Mouse (Mus musculus): ENCODE results near the gene Mx1. TPM values are rescaled to one million over a fixed set of nuclear protein-coding genes. Genes with fewer than 3 reads are reported as not detected.

Gene Mx1
- polyA plus RNA-seq, 1 experiment from 2014 or later, result not detected

GRCm38 (mm10) chr16:97466182-97466957, 3.7 kb upstream of the Mx1 start:
- ATAC-seq (ENCODE audit: low FRiP score), result no peak
- 64% methylated on average over 4 of the region's 4 CpGs for WGBS
- no peak overlapping the region for H3K9ac ChIP-seq
- DNase-seq (ENCODE audit: low spot score), result peak; percentile 37
- no peak overlapping the region for H3K27ac ChIP-seq
- no peaks in the 10 kb centered on the region for H3K4me1 ChIP-seq (replicated peaks; ENCODE audit: control insufficient read depth, insufficient read depth, low read length)
- no peaks in the 10 kb centered on the region for H3K27me3 ChIP-seq (ENCODE audit: control insufficient read depth, insufficient read depth, low read length)
- no peak overlapping the region for H3K4me2 ChIP-seq (replicated peaks)
- H3K9me3 ChIP-seq (ENCODE audit: control insufficient read depth, low read length), result no peaks in the 10 kb centered on the region
- no peaks in the 10 kb centered on the region for H3K36me3 ChIP-seq (replicated peaks; ENCODE audit: control insufficient read depth, insufficient read depth)
- no peak overlapping the region for H3K4me3 ChIP-seq (replicated peaks; ENCODE audit: low read length)

- no peak overlapping the region for H3K9ac ChIP-seq
- no peak overlapping the region for H3K4me2 ChIP-seq (replicated peaks)
- DNase-seq (ENCODE audit: low spot score) (no peak), ATAC-seq (ENCODE audit: low FRiP score) (no peak)
- H3K27ac ChIP-seq, result no peak overlapping the region
- no peaks in the 10 kb centered on the region for H3K36me3 ChIP-seq (replicated peaks; ENCODE audit: control insufficient read depth, insufficient read depth)
- 62% methylated on average over 2 of the region's 2 CpGs for WGBS
- H3K4me3 ChIP-seq (replicated peaks; ENCODE audit: low read length), result no peak overlapping the region
- H3K27me3 ChIP-seq (ENCODE audit: control insufficient read depth, insufficient read depth, low read length), result no peaks in the 10 kb centered on the region
- no peaks in the 10 kb centered on the region for H3K9me3 ChIP-seq (ENCODE audit: control insufficient read depth, low read length)
- no peaks in the 10 kb centered on the region for H3K4me1 ChIP-seq (replicated peaks; ENCODE audit: control insufficient read depth, insufficient read depth, low read length)
These were observed 1.4 kb downstream of the Mx1 start for GRCm38 (mm10) chr16:97461271-97461670.

- Histone ChIP-seq H3K4me1 (replicated peaks; ENCODE audit: control insufficient read depth, insufficient read depth, low read length) (no peaks in the 10 kb centered on the region), H3K9me3 (ENCODE audit: control insufficient read depth, low read length) (no peaks in the 10 kb centered on the region), H3K4me2 (replicated peaks) (no peak overlapping the region), H3K36me3 (replicated peaks; ENCODE audit: control insufficient read depth, insufficient read depth) (no peaks in the 10 kb centered on the region), H3K9ac (no peak overlapping the region), H3K27me3 (ENCODE audit: control insufficient read depth, insufficient read depth, low read length) (no peaks in the 10 kb centered on the region), H3K27ac (no peak overlapping the region), H3K4me3 (replicated peaks; ENCODE audit: low read length) (no peak overlapping the region)
- 85% methylated on average over 1 of the region's 1 CpGs for WGBS
- DNase-seq (ENCODE audit: low spot score) (no peak), ATAC-seq (ENCODE audit: low FRiP score) (no peak)
These were observed 2.9 kb downstream of the Mx1 start for GRCm38 (mm10) chr16:97459831-97460230.

- no peaks in the 10 kb centered on the region for H3K9me3 ChIP-seq (ENCODE audit: control insufficient read depth, low read length)
- no peak for DNase-seq (ENCODE audit: low spot score)
- ATAC-seq (ENCODE audit: low FRiP score), result no peak
- no peaks in the 10 kb centered on the region for H3K36me3 ChIP-seq (replicated peaks; ENCODE audit: control insufficient read depth, insufficient read depth)
- H3K9ac ChIP-seq, result no peak overlapping the region
- H3K4me1 ChIP-seq (replicated peaks; ENCODE audit: control insufficient read depth, insufficient read depth, low read length), result no peaks in the 10 kb centered on the region
- H3K4me3 ChIP-seq (replicated peaks; ENCODE audit: low read length), result no peak overlapping the region
- no peak overlapping the region for H3K4me2 ChIP-seq (replicated peaks)
- H3K27me3 ChIP-seq (ENCODE audit: control insufficient read depth, insufficient read depth, low read length), result no peaks in the 10 kb centered on the region
- no peak overlapping the region for H3K27ac ChIP-seq
These were observed 15.3 kb downstream of the Mx1 start for GRCm38 (mm10) chr16:97447386-97447785.

GRCm38 (mm10) chr16:97443670-97444263, 18.9 kb downstream of the Mx1 start:
- H3K4me3 ChIP-seq (replicated peaks; ENCODE audit: low read length), result no peak overlapping the region
- no peak overlapping the region for H3K27ac ChIP-seq
- H3K36me3 ChIP-seq (replicated peaks; ENCODE audit: control insufficient read depth, insufficient read depth), result no peaks in the 10 kb centered on the region
- H3K9ac ChIP-seq, result no peak overlapping the region
- H3K4me2 ChIP-seq (replicated peaks), result no peak overlapping the region
- DNase-seq (ENCODE audit: low spot score) (peak; percentile 74), ATAC-seq (ENCODE audit: low FRiP score) (no peak)
- 56% methylated on average over 14 of the region's 14 CpGs for WGBS
- H3K9me3 ChIP-seq (ENCODE audit: control insufficient read depth, low read length), result no peaks in the 10 kb centered on the region
- no peaks in the 10 kb centered on the region for H3K27me3 ChIP-seq (ENCODE audit: control insufficient read depth, insufficient read depth, low read length)
- no peaks in the 10 kb centered on the region for H3K4me1 ChIP-seq (replicated peaks; ENCODE audit: control insufficient read depth, insufficient read depth, low read length)

GRCm38 (mm10) chr16:97441967-97442366, 20.7 kb downstream of the Mx1 start:
- ATAC-seq (ENCODE audit: low FRiP score) (no peak), DNase-seq (ENCODE audit: low spot score) (no peak)
- H3K27me3 ChIP-seq (ENCODE audit: control insufficient read depth, insufficient read depth, low read length), result no peaks in the 10 kb centered on the region
- 88% methylated on average over 9 of the region's 9 CpGs for WGBS
- no peak overlapping the region for H3K4me3 ChIP-seq (replicated peaks; ENCODE audit: low read length)
- H3K36me3 ChIP-seq (replicated peaks; ENCODE audit: control insufficient read depth, insufficient read depth), result no peaks in the 10 kb centered on the region
- no peaks in the 10 kb centered on the region for H3K4me1 ChIP-seq (replicated peaks; ENCODE audit: control insufficient read depth, insufficient read depth, low read length)
- H3K9me3 ChIP-seq (ENCODE audit: control insufficient read depth, low read length), result no peaks in the 10 kb centered on the region
- H3K4me2 ChIP-seq (replicated peaks), result no peak overlapping the region
- H3K27ac ChIP-seq, result no peak overlapping the region
- H3K9ac ChIP-seq, result no peak overlapping the region

GRCm38 (mm10) chr16:97438191-97438590, 24.5 kb downstream of the Mx1 start:
- Histone ChIP-seq H3K27ac (no peak overlapping the region), H3K4me3 (replicated peaks; ENCODE audit: low read length) (no peak overlapping the region), H3K27me3 (ENCODE audit: control insufficient read depth, insufficient read depth, low read length) (no peaks in the 10 kb centered on the region), H3K36me3 (replicated peaks; ENCODE audit: control insufficient read depth, insufficient read depth) (no peaks in the 10 kb centered on the region), H3K9ac (no peak overlapping the region), H3K4me2 (replicated peaks) (no peak overlapping the region), H3K4me1 (replicated peaks; ENCODE audit: control insufficient read depth, insufficient read depth, low read length) (no peaks in the 10 kb centered on the region), H3K9me3 (ENCODE audit: control insufficient read depth, low read length) (no peaks in the 10 kb centered on the region)
- ATAC-seq (ENCODE audit: low FRiP score), result no peak
- DNase-seq (ENCODE audit: low spot score), result no peak
- whole genome bisulfite sequencing, result 73% methylated on average over 3 of the region's 3 CpGs

GRCm38 (mm10) chr16:97437448-97438056, 25.2 kb downstream of the Mx1 start:
- no peak overlapping the region for H3K4me3 ChIP-seq (replicated peaks; ENCODE audit: low read length)
- peak; percentile 42 for DNase-seq (ENCODE audit: low spot score)
- H3K9ac ChIP-seq, result no peak overlapping the region
- 42% methylated on average over 1 of the region's 1 CpGs for WGBS
- H3K4me1 ChIP-seq (replicated peaks; ENCODE audit: control insufficient read depth, insufficient read depth, low read length), result no peaks in the 10 kb centered on the region
- ATAC-seq (ENCODE audit: low FRiP score), result no peak
- H3K4me2 ChIP-seq (replicated peaks), result no peak overlapping the region
- no peak overlapping the region for H3K27ac ChIP-seq
- no peaks in the 10 kb centered on the region for H3K36me3 ChIP-seq (replicated peaks; ENCODE audit: control insufficient read depth, insufficient read depth)
- H3K27me3 ChIP-seq (ENCODE audit: control insufficient read depth, insufficient read depth, low read length), result no peaks in the 10 kb centered on the region
- H3K9me3 ChIP-seq (ENCODE audit: control insufficient read depth, low read length), result no peaks in the 10 kb centered on the region

GRCm38 (mm10) chr16:97434206-97434605, 28.5 kb downstream of the Mx1 start:
- H3K27me3 ChIP-seq (ENCODE audit: control insufficient read depth, insufficient read depth, low read length), result no peaks in the 10 kb centered on the region

More at GRCm38 (mm10) chr16:97434206-97434605, 28.5 kb downstream of the Mx1 start:
- H3K4me1 ChIP-seq (replicated peaks; ENCODE audit: control insufficient read depth, insufficient read depth, low read length), result no peaks in the 10 kb centered on the region
- H3K36me3 ChIP-seq (replicated peaks; ENCODE audit: control insufficient read depth, insufficient read depth), result no peaks in the 10 kb centered on the region
- WGBS, result 80% methylated on average over 2 of the region's 2 CpGs
- no peak overlapping the region for H3K27ac ChIP-seq
- H3K9ac ChIP-seq, result no peak overlapping the region
- no peak overlapping the region for H3K4me2 ChIP-seq (replicated peaks)
- ATAC-seq (ENCODE audit: low FRiP score) (no peak), DNase-seq (ENCODE audit: low spot score) (no peak)
- no peak overlapping the region for H3K4me3 ChIP-seq (replicated peaks; ENCODE audit: low read length)
- no peaks in the 10 kb centered on the region for H3K9me3 ChIP-seq (ENCODE audit: control insufficient read depth, low read length)

Data from hindbrain, embryonic 14.5 days (tissue).